Mouse (Mus musculus): ENCODE data around the gene Bsn. TPM values are rescaled to one million over a fixed set of nuclear protein-coding genes. Genes with fewer than 3 reads are reported as not detected.
A peak's percentile ranks its signal among the peaks of the same experiment; 100 is the strongest.

Gene Bsn
- polyA plus RNA-seq, 1 experiment from 2014 or later: 14.2 TPM

GRCm38 (mm10) chr9:108107867-108108266 lies 82.3 kb downstream of the Bsn start:
- no peaks in the 10 kb centered on the region for H3K27me3 ChIP-seq (ENCODE audit: control insufficient read depth, insufficient read depth, low read length)
- no peak overlapping the region for H3K9ac ChIP-seq (replicated peaks; ENCODE audit: low read length)
- 0 out of 2 replicates have a peak, but pooled peaks cover 10% of the 10 kb centered on the region for H3K4me1 ChIP-seq (ENCODE audit: control insufficient read depth, insufficient read depth, low read length)
- H3K4me2 ChIP-seq (ENCODE audit: low read length): no peak overlapping the region
- 93% methylated on average over 16 of the region's 16 CpGs for WGBS
- no peak overlapping the region for H3K4me3 ChIP-seq (replicated peaks; ENCODE audit: low read depth, low read length)
- ATAC-seq (ENCODE audit: low FRiP score, low TSS enrichment): no peak
- H3K36me3 ChIP-seq (ENCODE audit: control insufficient read depth, insufficient read depth, low read length): peaks cover 82% of the 10 kb centered on the region
- no peak overlapping the region for H3K27ac ChIP-seq (replicated peaks; ENCODE audit: low read depth, low read length)
- H3K9me3 ChIP-seq (ENCODE audit: control insufficient read depth, low read length): no peaks in the 10 kb centered on the region
- no peak for DNase-seq

GRCm38 (mm10) chr9:108106090-108106489 lies 84.1 kb downstream of the Bsn start:
- Histone ChIP-seq H3K36me3 (ENCODE audit: control insufficient read depth, insufficient read depth, low read length) (peaks cover 80% of the 10 kb centered on the region), H3K27ac (replicated peaks; ENCODE audit: low read depth, low read length) (no peak overlapping the region), H3K9ac (replicated peaks; ENCODE audit: low read length) (no peak overlapping the region), H3K4me1 (ENCODE audit: control insufficient read depth, insufficient read depth, low read length) (0 out of 2 replicates have a peak, but pooled peaks cover 6% of the 10 kb centered on the region), H3K4me3 (replicated peaks; ENCODE audit: low read depth, low read length) (no peak overlapping the region), H3K4me2 (ENCODE audit: low read length) (no peak overlapping the region), H3K27me3 (ENCODE audit: control insufficient read depth, insufficient read depth, low read length) (no peaks in the 10 kb centered on the region), H3K9me3 (ENCODE audit: control insufficient read depth, low read length) (no peaks in the 10 kb centered on the region)
- WGBS: 88% methylated on average over 23 of the region's 23 CpGs
- ATAC-seq (ENCODE audit: low FRiP score, low TSS enrichment) (no peak), DNase-seq (no peak)

GRCm38 (mm10) chr9:108105549-108105863 lies 84.7 kb downstream of the Bsn start:
- H3K36me3 ChIP-seq (ENCODE audit: control insufficient read depth, insufficient read depth, low read length): peaks cover 80% of the 10 kb centered on the region
- no peaks in the 10 kb centered on the region for H3K27me3 ChIP-seq (ENCODE audit: control insufficient read depth, insufficient read depth, low read length)
- WGBS: 68% methylated on average over 12 of the region's 12 CpGs
- H3K9ac ChIP-seq (replicated peaks; ENCODE audit: low read length): no peak overlapping the region
- H3K9me3 ChIP-seq (ENCODE audit: control insufficient read depth, low read length): no peaks in the 10 kb centered on the region
- DNase-seq (no peak), ATAC-seq (ENCODE audit: low FRiP score, low TSS enrichment) (no peak)
- H3K4me2 ChIP-seq (ENCODE audit: low read length): no peak overlapping the region
- H3K27ac ChIP-seq (replicated peaks; ENCODE audit: low read depth, low read length): 0 out of 2 replicates have a peak overlapping the region, but pooled peaks have one; percentile 41
- H3K4me1 ChIP-seq (ENCODE audit: control insufficient read depth, insufficient read depth, low read length): 0 out of 2 replicates have a peak, but pooled peaks cover 3% of the 10 kb centered on the region
- no peak overlapping the region for H3K4me3 ChIP-seq (replicated peaks; ENCODE audit: low read depth, low read length)

GRCm38 (mm10) chr9:108104766-108105548 lies 85.2 kb downstream of the Bsn start:
- Histone ChIP-seq H3K9ac (replicated peaks; ENCODE audit: low read length) (no peak overlapping the region; the same call in 1 of the 2 replicates), H3K9me3 (ENCODE audit: control insufficient read depth, low read length) (no peaks in the 10 kb centered on the region), H3K4me2 (ENCODE audit: low read length) (no peak overlapping the region), H3K4me1 (ENCODE audit: control insufficient read depth, insufficient read depth, low read length) (0 out of 2 replicates have a peak, but pooled peaks cover 3% of the 10 kb centered on the region), H3K36me3 (ENCODE audit: control insufficient read depth, insufficient read depth, low read length) (peaks cover 77% of the 10 kb centered on the region), H3K27ac (replicated peaks; ENCODE audit: low read depth, low read length) (0 out of 2 replicates have a peak overlapping the region, but pooled peaks have one; percentile 41), H3K27me3 (ENCODE audit: control insufficient read depth, insufficient read depth, low read length) (no peaks in the 10 kb centered on the region), H3K4me3 (replicated peaks; ENCODE audit: low read depth, low read length) (no peak overlapping the region)
- ATAC-seq (ENCODE audit: low FRiP score, low TSS enrichment): peak; percentile 24; the same call in 1 of the 2 replicates
- 34% methylated on average over 31 of the region's 31 CpGs for WGBS
- peak; percentile 8 for DNase-seq

GRCm38 (mm10) chr9:108099619-108100018 lies 90.6 kb downstream of the Bsn start:
- ATAC-seq (ENCODE audit: low FRiP score, low TSS enrichment) (no peak), DNase-seq (no peak)
- Histone ChIP-seq H3K9me3 (ENCODE audit: control insufficient read depth, low read length) (no peaks in the 10 kb centered on the region), H3K36me3 (ENCODE audit: control insufficient read depth, insufficient read depth, low read length) (peaks cover 60% of the 10 kb centered on the region), H3K4me2 (ENCODE audit: low read length) (no peak overlapping the region), H3K4me1 (ENCODE audit: control insufficient read depth, insufficient read depth, low read length) (peaks cover 5% of the 10 kb centered on the region; the same call in 1 of the 2 replicates), H3K9ac (replicated peaks; ENCODE audit: low read length) (no peak overlapping the region), H3K4me3 (replicated peaks; ENCODE audit: low read depth, low read length) (no peak overlapping the region), H3K27me3 (ENCODE audit: control insufficient read depth, insufficient read depth, low read length) (no peaks in the 10 kb centered on the region), H3K27ac (replicated peaks; ENCODE audit: low read depth, low read length) (no peak overlapping the region)
- WGBS: 82% methylated on average over 8 of the region's 8 CpGs

GRCm38 (mm10) chr9:108095949-108096712 lies 94.1 kb downstream of the Bsn start:
- Histone ChIP-seq H3K27ac (replicated peaks; ENCODE audit: low read depth, low read length) (no peak overlapping the region), H3K4me3 (replicated peaks; ENCODE audit: low read depth, low read length) (no peak overlapping the region), H3K4me1 (ENCODE audit: control insufficient read depth, insufficient read depth, low read length) (peaks cover 11% of the 10 kb centered on the region; the same call in 1 of the 2 replicates), H3K36me3 (ENCODE audit: control insufficient read depth, insufficient read depth, low read length) (peaks cover 51% of the 10 kb centered on the region), H3K27me3 (ENCODE audit: control insufficient read depth, insufficient read depth, low read length) (no peaks in the 10 kb centered on the region), H3K9me3 (ENCODE audit: control insufficient read depth, low read length) (no peaks in the 10 kb centered on the region), H3K4me2 (ENCODE audit: low read length) (no peak overlapping the region), H3K9ac (replicated peaks; ENCODE audit: low read length) (no peak overlapping the region)
- no peak for DNase-seq
- 64% methylated on average over 10 of the region's 10 CpGs for WGBS
- ATAC-seq (ENCODE audit: low FRiP score, low TSS enrichment): no peak

- peaks cover 51% of the 10 kb centered on the region for H3K36me3 ChIP-seq (ENCODE audit: control insufficient read depth, insufficient read depth, low read length)
- H3K27ac ChIP-seq (replicated peaks; ENCODE audit: low read depth, low read length): no peak overlapping the region
- ATAC-seq (ENCODE audit: low FRiP score, low TSS enrichment) (no peak), DNase-seq (peak; percentile 86)
- no peaks in the 10 kb centered on the region for H3K9me3 ChIP-seq (ENCODE audit: control insufficient read depth, low read length)
- H3K27me3 ChIP-seq (ENCODE audit: control insufficient read depth, insufficient read depth, low read length): no peaks in the 10 kb centered on the region
- peak overlapping the region; percentile 90 for H3K4me2 ChIP-seq (ENCODE audit: low read length)
- 12% methylated on average over 3 of the region's 3 CpGs for WGBS
- H3K4me1 ChIP-seq (ENCODE audit: control insufficient read depth, insufficient read depth, low read length): peaks cover 11% of the 10 kb centered on the region; the same call in 1 of the 2 replicates
- H3K9ac ChIP-seq (replicated peaks; ENCODE audit: low read length): no peak overlapping the region
- peak overlapping the region; percentile 53 for H3K4me3 ChIP-seq (replicated peaks; ENCODE audit: low read depth, low read length)
These were observed 94.7 kb downstream of the Bsn start for GRCm38 (mm10) chr9:108095518-108095917.

GRCm38 (mm10) chr9:108094998-108095411 lies 95.2 kb downstream of the Bsn start:
- Histone ChIP-seq H3K36me3 (ENCODE audit: control insufficient read depth, insufficient read depth, low read length) (peaks cover 54% of the 10 kb centered on the region), H3K27ac (replicated peaks; ENCODE audit: low read depth, low read length) (peak overlapping the region; percentile 67; the same call in 1 of the 2 replicates), H3K9me3 (ENCODE audit: control insufficient read depth, low read length) (no peaks in the 10 kb centered on the region), H3K27me3 (ENCODE audit: control insufficient read depth, insufficient read depth, low read length) (no peaks in the 10 kb centered on the region), H3K4me3 (replicated peaks; ENCODE audit: low read depth, low read length) (peak overlapping the region; percentile 53), H3K4me1 (ENCODE audit: control insufficient read depth, insufficient read depth, low read length) (peaks cover 11% of the 10 kb centered on the region; the same call in 1 of the 2 replicates), H3K4me2 (ENCODE audit: low read length) (peak overlapping the region; percentile 90), H3K9ac (replicated peaks; ENCODE audit: low read length) (peak overlapping the region; percentile 70; the same call in 1 of the 2 replicates)
- DNase-seq (peak; percentile 31), ATAC-seq (ENCODE audit: low FRiP score, low TSS enrichment) (peak; percentile 9; the same call in 1 of the 2 replicates)
- under 1% methylated on average over 16 of the region's 16 CpGs for WGBS
